Mouse (Mus musculus): ENCODE data around the gene Ccl19.
"Not testable (repeated sequence)": the region's sequence is repeated elsewhere in the genome, so short reads cannot be mapped to it uniquely, and the experiment has no call there.

Gene Ccl19

GRCm38 (mm10) chr4:42756477-42756876 is at the start of gene Ccl19:
TSS of gene Ccl19 (minus strand) at chr4:42756577.
- not testable (repeated sequence) for DNase-seq (ENCODE audit: low spot score)

DNA sequence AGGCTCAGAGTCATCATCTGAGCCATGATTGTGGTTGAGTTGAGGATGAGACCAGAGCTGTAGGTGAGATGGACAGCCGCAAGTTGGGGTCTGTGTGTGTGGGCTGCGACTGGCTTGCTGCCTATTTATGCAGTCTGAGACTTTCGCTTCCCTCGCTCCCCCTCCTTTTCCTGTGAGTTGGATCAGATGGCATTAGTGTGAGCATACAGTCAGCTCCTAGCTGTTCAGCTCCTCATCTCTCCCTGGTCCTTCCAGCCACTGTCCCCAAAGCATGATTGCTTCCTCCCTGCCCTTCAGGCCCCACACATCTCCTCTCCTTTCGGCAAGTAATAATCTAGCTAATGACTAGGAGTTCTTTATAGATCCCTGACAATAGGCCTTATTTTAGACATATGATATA is 17.5 kb upstream of the Ccl19 start, which contains the start of gene Ccl21a:
Gene Ccl21a (minus strand): TSS at position 101 of the 400 bp plus-strand sequence.
- not testable (repeated sequence) for DNase-seq (ENCODE audit: low spot score)

- not testable (repeated sequence) for DNase-seq (ENCODE audit: low spot score)
Observed at GRCm38 (mm10) chr4:42735245-42735644, 21.1 kb downstream of the Ccl19 start, which contains the start of gene 4930578G10Rik. TSS of gene 4930578G10Rik (plus strand) at chr4:42735545.
